Mouse (Mus musculus): ENCODE data around the gene Gpr143. TPM values are rescaled to one million over a fixed set of nuclear protein-coding genes. Genes with fewer than 3 reads are reported as not detected.

Gpr143 gene
- total RNA-seq, 2 experiments from 2014 or later: not detected

Other genes starting within 250 kb of the Gpr143 start
- gene Cldn34a, start 218.6 kb upstream of the Gpr143 start, total RNA-seq (2015): not detected in 2 replicates
- not detected in 2 replicates for gene Cldn34a, start 218.6 kb upstream of the Gpr143 start, total RNA-seq (2017)
- gene Shroom2, start 12.5 kb upstream of the Gpr143 start, total RNA-seq (2015): 0.11 TPM in 1 of 2 replicates, not detected in the other
- not detected in 2 replicates for gene Shroom2, start 12.5 kb upstream of the Gpr143 start, total RNA-seq (2017)
- 0.27 TPM in 1 of 2 replicates, not detected in the other for gene Usp51, start 224.5 kb downstream of the Gpr143 start, total RNA-seq (2015)
- 0.16 TPM in 1 of 2 replicates, not detected in the other for gene Usp51, start 224.5 kb downstream of the Gpr143 start, total RNA-seq (2017)